13 mouse cellular contexts compared by ENCODE assay signal in the genomic region with DNA sequence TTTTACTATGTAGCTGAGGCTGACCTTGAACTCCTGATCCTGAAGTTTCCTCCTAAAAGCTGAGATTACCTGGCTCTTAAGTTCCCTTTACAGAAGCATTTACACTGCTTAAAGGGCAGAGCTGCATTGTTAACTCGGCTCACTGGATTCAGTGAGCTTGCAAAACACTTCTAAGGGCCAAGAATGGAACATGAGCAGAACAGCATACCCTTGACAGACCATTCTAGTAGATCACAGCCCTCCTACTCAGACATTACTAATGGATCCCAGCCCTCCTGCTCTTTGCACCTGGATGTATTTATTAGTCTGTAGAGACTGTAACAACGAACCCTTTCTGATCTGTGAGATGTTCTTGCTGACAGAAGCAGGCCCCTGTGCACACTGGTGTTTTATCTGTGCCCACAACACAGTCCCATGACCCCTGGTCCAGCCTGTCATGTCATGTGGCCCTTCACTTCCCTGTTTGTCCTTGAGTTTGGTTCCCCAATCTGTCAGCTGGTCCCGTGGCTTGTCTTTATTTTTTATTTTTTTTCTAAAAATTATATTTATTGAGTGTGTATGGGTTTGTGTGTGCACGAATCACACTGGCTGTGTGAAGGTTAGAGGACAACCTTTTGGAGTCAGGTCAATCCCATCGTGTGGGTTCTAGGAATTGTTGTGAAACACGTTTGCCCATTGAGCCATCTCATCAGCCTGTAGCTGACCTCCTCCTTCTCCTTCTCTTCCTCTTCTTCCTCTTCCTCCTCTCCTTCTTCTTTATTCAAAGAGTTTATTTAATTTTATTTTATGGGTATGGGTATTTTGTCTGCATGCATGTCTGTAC. TPM values are rescaled to one million over a fixed set of nuclear protein-coding genes. Genes with fewer than 3 reads are reported as not detected.
DNase-seq lines count a peak whose midpoint lies in the region; ATAC-seq and TF ChIP-seq lines count a peak whose summit lies in the region.
"Had no signal": no experiment of that assay in that cellular context is flagged by ENCODE, and none has a peak within 500 bp of the region (broad histone marks: within the 10 kb centered on the region; RNA-seq: fewer than 3 reads in every experiment).

No protein-coding gene starts in this region.

- intact Hi-C loops in heart, postnatal 10 days (cut with DNase I), result no loop called here

- no peaks in the 10 kb centered on the region for H3K9me3 ChIP-seq in heart, embryonic 15.5 days (replicated peaks)
- H3K9me3 ChIP-seq in liver, embryonic 15.5 days (replicated peaks), result no peaks in the 10 kb centered on the region
- H3K9me3 ChIP-seq in liver, embryonic 11.5 days (ENCODE audit: control insufficient read depth, low read length), result no peaks in the 10 kb centered on the region
- H3K9me3 ChIP-seq: heart, embryonic 13.5 days; liver, embryonic 13.5 days; midbrain, embryonic 12.5 days; neural tube, embryonic 13.5 days had no signal

- H3K4me1 ChIP-seq in heart, embryonic 15.5 days (replicated peaks), result peaks cover 43% of the 10 kb centered on the region
- peaks cover 46% of the 10 kb centered on the region for H3K4me1 ChIP-seq in liver, embryonic 15.5 days (replicated peaks)
- peaks cover 49% of the 10 kb centered on the region for H3K4me1 ChIP-seq in liver, embryonic 11.5 days (replicated peaks; ENCODE audit: control insufficient read depth, insufficient read depth, low read length)
- H3K4me1 ChIP-seq in cortical plate, adult 2 months (ENCODE audit: control insufficient read depth, insufficient read depth, low read length), result peaks cover 25% of the 10 kb centered on the region

- no peak for ATAC-seq in heart, embryonic 15.5 days (replicated peaks; ENCODE audit: insufficient number of reproducible peaks, insufficient read depth, low FRiP score, low read depth)
- ATAC-seq in liver, embryonic 15.5 days (ENCODE audit: insufficient read depth), result no peak
- ATAC-seq in liver, embryonic 11.5 days (replicated peaks; ENCODE audit: low FRiP score), result no peak
- ATAC-seq: inflammation-experienced regulatory T-cells, adult 6 months had no signal

- H3K36me3 ChIP-seq in heart, embryonic 15.5 days, result peaks cover 7% of the 10 kb centered on the region; the same call in 1 of the 2 replicates
- peaks cover 12% of the 10 kb centered on the region; the same call in 1 of the 2 replicates for H3K36me3 ChIP-seq in liver, embryonic 15.5 days (replicated peaks)
- peaks cover 7% of the 10 kb centered on the region for H3K36me3 ChIP-seq in liver, embryonic 11.5 days (ENCODE audit: control insufficient read depth, insufficient read depth, low read length)
- no peaks in the 10 kb centered on the region for H3K36me3 ChIP-seq in splenic B cell, adult 2 months (ENCODE audit: control insufficient read depth, insufficient read depth, low read length, poor library complexity, severe bottlenecking)

- no peak overlapping the region for H3K9ac ChIP-seq in heart, embryonic 15.5 days
- no peak overlapping the region for H3K9ac ChIP-seq in liver, embryonic 15.5 days
- H3K9ac ChIP-seq in liver, embryonic 11.5 days (ENCODE audit: low read depth, low read length), result no peak overlapping the region
- H3K9ac ChIP-seq: heart, embryonic 13.5 days; liver, embryonic 13.5 days; midbrain, embryonic 12.5 days; neural tube, embryonic 13.5 days had no signal

- 68% methylated on average over 6 of the region's 6 CpGs for WGBS in heart, embryonic 15.5 days
- 32% methylated on average over 6 of the region's 6 CpGs for WGBS in liver, embryonic 15.5 days (ENCODE audit: insufficient replicate concordance)
- WGBS in liver, embryonic 11.5 days, result 54% methylated on average over 6 of the region's 6 CpGs

- H3K4me3 ChIP-seq in heart, embryonic 15.5 days, result no peak overlapping the region
- no peak overlapping the region for H3K4me3 ChIP-seq in liver, embryonic 15.5 days (replicated peaks)
- H3K4me3 ChIP-seq in liver, embryonic 11.5 days (ENCODE audit: low read depth, low read length), result no peak overlapping the region
- no peak overlapping the region for H3K4me3 ChIP-seq in cortical plate, adult 2 months (ENCODE audit: insufficient read depth, low read length)
- H3K4me3 ChIP-seq: heart, embryonic 13.5 days; liver, embryonic 13.5 days; midbrain, embryonic 12.5 days; neural tube, embryonic 13.5 days had no signal

- H3K27me3 ChIP-seq in heart, embryonic 15.5 days, result no peaks in the 10 kb centered on the region
- H3K27me3 ChIP-seq in liver, embryonic 15.5 days, result no peaks in the 10 kb centered on the region
- no peaks in the 10 kb centered on the region for H3K27me3 ChIP-seq in liver, embryonic 11.5 days (replicated peaks; ENCODE audit: control insufficient read depth, insufficient read depth, low read length)
- H3K27me3 ChIP-seq in splenic B cell, adult 2 months (ENCODE audit: control insufficient read depth, insufficient read depth, low read length, poor library complexity, severe bottlenecking), result no peaks in the 10 kb centered on the region
- H3K27me3 ChIP-seq: heart, embryonic 13.5 days; liver, embryonic 13.5 days; midbrain, embryonic 12.5 days; neural tube, embryonic 13.5 days had no signal

- no peak for TF ChIP-seq CTCF in cortical plate, adult 2 months (IDR thresholded peaks at IDR 0.05; ENCODE audit: extremely low read depth, insufficient read depth, low read length)

- H3K4me2 ChIP-seq in heart, embryonic 15.5 days, result no peak overlapping the region
- H3K4me2 ChIP-seq in liver, embryonic 15.5 days, result no peak overlapping the region
- no peak overlapping the region for H3K4me2 ChIP-seq in liver, embryonic 11.5 days
- H3K4me2 ChIP-seq: heart, embryonic 13.5 days; liver, embryonic 13.5 days; midbrain, embryonic 12.5 days; neural tube, embryonic 13.5 days had no signal

- TF ChIP-seq POLR2A in cortical plate, adult 2 months (IDR thresholded peaks at IDR 0.05; ENCODE audit: extremely low read depth, insufficient read depth, low read length), result no peak

- H3K27ac ChIP-seq in heart, embryonic 15.5 days, result 0 out of 2 replicates have a peak overlapping the region, but pooled peaks have one; percentile 7
- peak overlapping the region; percentile 54; the same call in 1 of the 2 replicates for H3K27ac ChIP-seq in liver, embryonic 15.5 days (replicated peaks)
- no peak overlapping the region for H3K27ac ChIP-seq in liver, embryonic 11.5 days (ENCODE audit: low read depth, low read length)
- H3K27ac ChIP-seq in cortical plate, adult 2 months (ENCODE audit: insufficient read depth, low read length), result peak overlapping the region; percentile 40
- H3K27ac ChIP-seq: heart, embryonic 13.5 days; liver, embryonic 13.5 days; midbrain, embryonic 12.5 days; neural tube, embryonic 13.5 days had no signal

- no peak for DNase-seq in heart, postnatal 10 days
- DNase-seq in liver, embryonic 11.5 days (ENCODE audit: low spot score), result no peak
- DNase-seq in splenic B cell, adult 2 months (ENCODE audit: low read depth, low spot score), result peak; percentile 12
- DNase-seq in urinary bladder, postnatal 10 days (ENCODE audit: low spot score), result no peak
- no peak for DNase-seq in frontal cortex, postnatal 25 days (ENCODE audit: low spot score in 2 of 2)
- DNase-seq: liver, embryonic 13.5 days had no signal

RNA-seq across cellular contexts. Expression of a gene that starts 32.3 kb away (rescaled TPM):
- polyA plus RNA-seq in heart, embryonic 15.5 days (2015; fragmentation: Nextera tagmentation; extraction: Ambion mirVana), result 72.5 and 74.9 TPM in 2 replicates
- total RNA-seq in heart, postnatal 10 days (2021), result 100 to 1,000 TPM; 160 to 173 TPM
- polyA plus RNA-seq in liver, embryonic 15.5 days (2015; fragmentation: Nextera tagmentation; extraction: Ambion mirVana), result 19.5 and 20.1 TPM in 2 replicates
- 30.3 and 33.2 TPM in 2 replicates for polyA plus RNA-seq in liver, embryonic 11.5 days (2014; fragmentation: Nextera tagmentation; extraction: Ambion mirVana)
- polyA plus RNA-seq in cortical plate, adult 2 months (2012; rRNA removed), result 94.9 and 105 TPM in 2 replicates
